Mouse (Mus musculus) thymus, postnatal 0 days (tissue): ENCODE measurements around the gene Chchd3. TPM values are rescaled to one million over a fixed set of nuclear protein-coding genes. Genes with fewer than 3 reads are reported as not detected.

Source experiments
- DNase-seq: peaks from one replicate; pipeline ENCODE4 v3.0.0-alpha.2; 2015; ENCODE audit warnings: low spot score
- polyA plus RNA-seq: library from polyadenylated mRNA; unstranded; fragments of >200 nt; fragmentation: Nextera tagmentation; extraction: Ambion mirVana; gene quantifications from 2 replicates; pipeline ENCODE4 v1.2.1, GENCODE M21; 2015

Chchd3 gene
- polyA plus RNA-seq, 1 experiment from 2014 or later = 208 TPM

DNA sequence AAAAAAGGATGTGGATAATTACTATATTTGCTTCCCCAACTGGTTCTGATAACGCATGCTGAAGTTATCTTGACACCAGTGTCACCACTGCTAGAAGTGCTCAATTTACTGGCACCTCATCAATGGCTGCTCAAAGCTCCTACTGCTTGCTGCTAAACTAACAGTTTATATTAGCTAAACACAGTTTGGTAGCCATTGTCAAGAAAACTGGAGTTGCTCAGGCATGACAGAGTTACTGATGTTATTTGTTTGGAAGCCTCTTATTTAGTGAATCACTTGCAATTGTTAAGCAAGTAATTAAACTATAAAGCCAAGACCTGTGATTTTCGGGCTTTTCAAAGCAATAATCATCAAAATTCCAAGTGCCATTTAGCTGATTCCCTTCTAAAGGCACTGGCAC lies 123.7 kb downstream of the Chchd3 start:
- DNase-seq = no peak

DNA sequence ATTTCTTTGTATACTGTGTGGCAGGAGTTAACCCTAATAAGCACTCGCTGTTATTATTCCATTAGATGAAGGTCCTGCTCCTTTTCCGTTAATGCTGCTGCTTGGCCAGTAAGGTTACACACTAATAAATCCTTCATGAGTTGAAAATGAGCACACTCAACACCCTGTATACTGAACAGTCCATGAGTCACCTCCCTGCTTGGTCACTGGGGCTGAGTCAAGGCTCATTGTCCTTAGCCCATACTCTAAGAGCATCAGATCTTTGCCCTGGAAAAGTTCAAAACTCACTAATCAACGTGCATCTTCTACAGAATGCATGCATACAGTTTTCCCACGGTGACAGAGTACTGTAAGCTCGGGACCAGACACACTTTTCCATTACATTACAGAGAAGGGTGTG lies 124.5 kb downstream of the Chchd3 start:
- no peak for DNase-seq

DNA sequence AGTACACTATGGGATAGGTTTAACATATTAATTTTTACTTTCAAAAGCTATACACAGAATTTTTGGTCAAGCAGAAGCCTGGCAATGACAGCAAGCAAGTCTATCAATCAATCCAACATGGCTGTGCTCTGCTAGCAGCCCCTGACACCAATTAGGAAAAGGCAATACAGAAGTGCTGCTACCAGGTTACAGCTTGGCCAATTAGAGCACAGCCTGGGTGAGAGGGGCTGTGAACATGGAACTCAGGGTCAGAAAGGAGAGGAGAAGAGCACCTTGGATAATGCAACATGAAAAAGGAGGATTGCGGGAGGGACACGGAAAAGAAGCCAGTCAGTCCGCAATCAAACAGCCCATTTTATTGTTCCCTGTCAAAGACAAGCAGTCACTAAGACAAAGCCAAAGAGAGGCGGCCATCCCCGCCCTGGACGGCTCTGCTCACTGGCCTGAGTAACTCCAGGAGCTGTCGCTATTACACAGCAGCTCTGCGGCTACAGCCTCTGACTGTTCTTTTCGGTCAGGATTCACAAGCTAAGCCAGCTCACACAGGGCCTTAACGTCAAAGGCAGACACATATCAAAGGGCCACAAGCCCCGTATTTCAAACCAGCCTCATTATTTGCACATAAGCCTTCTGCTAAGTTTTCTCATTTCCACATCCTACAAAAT lies 128.8 kb downstream of the Chchd3 start:
- DNase-seq = no peak

DNA sequence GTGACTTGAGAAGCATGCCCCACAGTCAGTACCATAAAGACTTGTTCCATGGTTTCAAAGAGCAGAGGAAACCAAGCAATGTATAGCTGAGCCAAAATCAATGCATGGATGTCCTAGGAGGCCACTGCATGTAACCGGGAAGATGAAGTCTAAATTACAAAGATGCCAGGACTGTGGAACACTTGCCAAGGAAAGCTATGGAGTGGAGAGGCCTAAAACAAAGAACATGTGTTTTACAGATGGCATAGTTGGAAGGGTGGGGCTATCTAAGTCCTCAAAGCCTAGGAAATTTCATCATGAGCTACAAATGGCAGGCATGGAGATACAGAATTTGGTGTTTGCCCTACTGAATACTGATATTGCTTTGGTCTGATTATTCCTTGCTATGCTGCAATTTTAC lies 137.7 kb downstream of the Chchd3 start:
- DNase-seq = no peak

DNA sequence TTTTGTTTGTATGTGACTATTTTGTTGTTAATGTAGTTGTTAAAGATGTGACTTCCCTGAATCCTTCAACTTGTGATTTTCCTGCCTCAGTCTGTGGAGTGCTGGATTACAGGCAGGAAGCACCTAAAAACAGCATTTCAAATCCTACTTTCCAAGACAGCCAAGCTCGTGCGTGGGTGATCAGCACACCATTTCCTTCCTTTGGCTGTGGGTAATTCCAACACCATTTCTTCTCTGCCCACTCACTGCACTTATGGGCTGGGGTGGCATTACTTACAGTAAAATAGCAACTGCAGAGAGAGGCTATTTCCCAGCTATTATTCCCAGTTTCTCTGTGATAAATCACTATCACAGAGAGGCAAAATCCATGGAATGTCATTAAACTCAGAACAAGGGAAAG lies 140.0 kb downstream of the Chchd3 start:
- no peak for DNase-seq

DNA sequence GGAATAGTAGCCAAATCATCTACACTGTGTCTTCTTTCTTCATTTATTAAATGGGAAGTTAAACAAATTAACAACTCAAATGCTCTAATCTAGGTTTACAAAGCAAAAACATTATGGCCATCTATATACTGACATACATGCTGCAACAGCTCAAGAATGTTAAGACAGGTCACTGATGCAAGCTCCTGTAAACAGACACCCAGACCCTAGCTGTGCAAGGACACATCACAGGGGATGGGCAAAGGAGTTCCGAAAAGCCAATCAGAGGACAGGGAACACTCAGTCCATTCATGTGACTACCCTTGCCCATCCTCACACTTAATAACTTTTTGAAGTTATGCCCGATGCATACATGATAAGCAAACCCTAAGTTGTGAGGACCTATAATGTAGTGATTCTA lies 149.4 kb downstream of the Chchd3 start:
- DNase-seq = no peak

DNA sequence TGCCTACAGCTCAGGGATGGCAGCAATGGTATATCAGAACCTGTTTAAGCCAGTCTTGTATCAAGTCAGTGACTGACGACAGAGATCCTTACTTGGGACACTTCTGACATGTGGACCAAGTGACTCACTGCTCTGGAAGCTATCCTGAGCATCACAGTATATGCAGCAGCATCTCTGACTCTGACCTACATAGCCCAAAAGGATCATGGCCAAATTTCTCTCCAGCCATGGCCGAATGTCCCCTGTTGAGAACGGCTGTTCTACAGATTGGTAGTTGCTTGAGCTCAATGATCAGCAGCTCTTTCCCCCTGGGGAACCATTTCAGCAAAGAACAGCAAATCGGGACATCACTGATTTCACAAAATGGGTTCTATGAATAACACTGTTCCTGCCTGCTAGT lies 161.0 kb downstream of the Chchd3 start:
- DNase-seq = no peak

DNA sequence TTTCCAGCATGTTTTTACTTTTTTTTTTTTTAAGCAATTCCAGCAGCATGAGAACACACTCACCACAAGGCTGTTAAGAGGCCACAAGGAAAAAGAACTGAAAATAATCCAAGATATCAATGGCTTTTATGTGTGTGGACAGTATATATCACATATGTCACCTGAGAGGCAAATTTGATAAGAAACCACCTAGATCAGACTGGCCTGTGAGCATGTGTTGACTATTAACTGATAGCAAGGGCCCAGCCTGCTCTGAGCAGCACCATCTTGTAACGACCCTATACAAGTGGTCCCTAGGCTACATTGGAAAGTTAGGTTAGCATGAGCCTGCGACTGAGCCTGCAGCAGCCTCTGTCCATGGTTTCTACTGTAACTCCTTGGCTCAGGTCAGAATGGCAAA lies 166.0 kb downstream of the Chchd3 start:
- no peak for DNase-seq

DNA sequence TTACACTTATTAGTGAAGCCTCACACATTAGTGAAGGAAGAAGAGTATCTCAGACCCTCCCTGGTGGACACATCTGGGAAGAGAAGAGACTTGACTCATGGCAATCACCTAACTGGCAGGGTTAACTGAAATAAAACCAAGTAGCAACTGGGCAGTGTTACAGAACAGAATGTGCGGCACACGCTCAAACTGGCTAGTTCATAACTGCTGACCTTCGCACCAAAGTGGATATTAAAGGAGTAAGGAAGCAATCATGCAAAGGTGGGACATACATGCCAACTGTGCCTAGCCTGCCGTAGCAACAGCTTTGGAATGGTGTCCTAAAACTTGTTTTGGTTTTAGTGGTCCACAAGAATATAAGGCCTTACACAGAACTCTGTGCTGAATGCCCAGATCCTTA lies 169.3 kb downstream of the Chchd3 start:
- no peak for DNase-seq

DNA sequence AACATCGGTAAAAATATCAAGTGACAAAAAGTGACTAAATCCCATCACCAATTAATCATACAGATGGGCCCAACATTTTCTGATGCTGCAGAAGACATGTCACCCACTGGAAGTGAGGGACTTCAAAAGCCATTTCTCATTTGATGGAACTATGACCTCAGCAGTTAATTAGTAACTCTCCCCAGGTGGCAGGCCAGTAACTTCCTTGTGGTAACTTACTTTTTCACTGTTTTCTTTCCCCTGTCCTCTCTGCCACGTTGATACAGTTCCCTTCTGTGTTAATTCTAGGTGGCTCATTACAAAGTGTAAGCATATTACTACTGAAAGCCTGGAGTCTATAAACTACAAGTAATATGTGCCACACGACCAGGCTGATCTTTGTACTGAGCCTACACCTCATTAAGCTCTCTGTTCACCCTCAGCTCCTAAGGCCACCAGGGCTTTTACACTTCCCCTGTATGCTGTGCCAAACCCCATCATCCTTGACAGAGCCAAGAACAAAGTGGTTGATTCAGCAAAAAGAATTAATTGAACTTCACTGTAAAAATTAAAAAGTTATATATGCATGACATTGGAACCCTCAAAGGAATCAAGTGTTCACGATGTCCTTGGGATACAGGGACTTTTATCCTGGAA lies 171.0 kb downstream of the Chchd3 start:
- DNase-seq = no peak

DNA sequence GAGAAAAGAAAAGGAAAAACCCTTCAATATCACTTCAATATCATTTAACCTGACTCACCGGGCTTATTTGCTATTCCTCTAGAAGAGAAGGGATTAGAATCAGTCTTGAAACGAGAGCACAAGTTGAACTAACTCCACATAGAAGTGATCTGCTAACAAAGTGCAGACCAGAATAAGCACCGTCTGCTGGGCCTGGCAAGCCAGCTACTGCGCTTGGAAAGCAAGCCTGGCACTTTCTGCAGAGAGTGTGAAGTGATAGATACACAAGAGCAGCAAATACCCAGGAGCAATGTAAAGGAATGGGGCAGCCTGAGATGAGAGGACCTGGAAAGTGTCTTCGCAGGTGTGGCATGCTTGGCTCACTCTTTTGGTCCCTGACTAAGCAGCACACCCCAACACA lies 181.5 kb downstream of the Chchd3 start:
- DNase-seq = no peak

DNA sequence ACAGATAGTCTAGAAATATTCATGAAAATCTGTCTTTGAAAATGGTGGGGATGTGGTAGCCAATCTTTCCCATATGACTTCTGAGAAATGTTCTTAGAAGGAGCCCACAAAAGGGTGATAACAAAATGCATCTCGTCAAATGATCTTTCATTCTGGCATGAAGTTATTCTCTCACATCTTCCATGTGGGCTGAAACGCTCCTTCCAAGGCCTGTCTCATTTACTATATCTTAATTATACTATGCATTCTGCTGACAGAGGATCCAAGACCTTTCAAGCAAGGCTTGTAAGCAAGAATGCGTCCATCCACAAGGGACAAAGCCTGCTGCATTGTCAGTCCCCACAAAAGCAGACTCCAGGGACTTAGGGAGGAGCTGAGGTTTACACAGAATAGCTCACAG lies 185.9 kb downstream of the Chchd3 start:
- DNase-seq = no peak

DNA sequence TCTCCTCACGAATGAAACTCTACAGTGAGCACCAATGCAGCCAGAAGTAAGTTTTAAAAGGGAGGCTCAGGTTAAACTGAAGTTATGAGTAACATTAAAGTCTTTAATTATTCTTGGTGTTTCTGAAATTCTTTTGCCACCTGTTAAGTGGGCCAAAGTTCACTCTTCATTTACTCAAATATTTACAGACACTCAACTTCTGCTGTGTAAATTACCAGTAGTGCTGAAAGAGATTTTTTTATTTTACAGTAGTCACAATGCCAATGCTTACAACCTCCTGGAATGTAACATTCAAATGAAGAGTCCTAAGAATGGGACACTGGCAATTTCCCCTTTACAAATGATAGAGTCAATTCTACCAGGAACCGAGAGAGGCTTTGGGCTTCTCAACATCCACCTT lies 187.3 kb downstream of the Chchd3 start:
- no peak for DNase-seq

DNA sequence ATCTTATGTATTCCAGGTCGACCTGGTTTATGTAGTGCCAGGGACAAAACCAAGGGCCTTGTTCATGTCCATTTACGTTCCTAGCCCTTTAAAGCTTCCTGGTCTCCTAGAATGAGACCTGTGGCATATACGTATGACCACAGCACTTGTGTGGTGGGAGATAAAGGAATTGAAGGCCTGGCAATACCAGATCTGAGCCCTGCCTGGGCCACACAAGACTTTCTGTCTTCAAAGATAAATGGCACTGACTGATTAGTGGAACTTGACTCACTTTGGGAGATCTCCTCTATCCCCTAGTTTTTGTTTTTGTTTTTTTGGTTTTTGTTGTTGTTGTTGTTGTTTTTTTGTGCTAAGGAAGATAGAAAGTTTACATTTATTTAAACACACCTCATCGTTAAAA lies 209.1 kb downstream of the Chchd3 start:
- no peak for DNase-seq

DNA sequence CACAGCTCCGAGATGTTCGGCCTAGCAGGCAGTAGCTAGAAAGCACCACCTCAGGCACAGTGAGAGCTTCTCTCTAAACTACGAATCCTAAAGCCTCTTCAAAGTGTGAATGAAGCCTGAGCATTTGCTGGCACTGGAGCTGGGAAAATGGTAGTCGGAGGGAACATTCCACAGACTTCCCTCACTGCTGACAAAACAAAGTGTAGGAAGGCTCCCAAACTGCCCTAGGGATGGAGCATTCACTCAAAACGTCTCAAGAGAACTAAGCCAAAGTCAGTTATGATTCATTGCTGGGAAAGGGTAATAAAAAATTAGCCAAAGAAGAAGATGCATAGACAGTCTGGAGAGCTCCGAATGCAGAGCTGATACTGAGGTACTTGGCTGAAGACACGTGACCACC lies 211.1 kb downstream of the Chchd3 start:
- DNase-seq = no peak

DNA sequence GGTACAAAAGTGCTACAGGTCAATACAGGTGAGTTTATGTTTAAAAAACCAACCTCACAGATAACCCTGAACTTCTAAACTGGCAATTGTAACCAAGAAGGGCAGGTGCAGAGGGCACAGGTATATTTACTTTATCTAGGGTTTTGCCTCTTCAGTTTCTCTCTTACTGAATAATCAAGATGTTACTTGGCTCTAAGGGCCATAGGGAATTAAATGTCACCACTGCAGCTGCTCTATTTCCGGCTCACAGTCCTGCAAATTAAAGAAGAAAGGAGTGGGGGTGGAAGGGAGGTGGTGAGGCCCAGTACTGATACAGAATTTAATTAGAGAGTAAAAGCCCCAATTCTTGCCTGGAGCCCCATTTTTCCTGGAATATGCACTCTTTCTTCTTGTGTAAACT lies 214.6 kb downstream of the Chchd3 start:
- DNase-seq = no peak

DNA sequence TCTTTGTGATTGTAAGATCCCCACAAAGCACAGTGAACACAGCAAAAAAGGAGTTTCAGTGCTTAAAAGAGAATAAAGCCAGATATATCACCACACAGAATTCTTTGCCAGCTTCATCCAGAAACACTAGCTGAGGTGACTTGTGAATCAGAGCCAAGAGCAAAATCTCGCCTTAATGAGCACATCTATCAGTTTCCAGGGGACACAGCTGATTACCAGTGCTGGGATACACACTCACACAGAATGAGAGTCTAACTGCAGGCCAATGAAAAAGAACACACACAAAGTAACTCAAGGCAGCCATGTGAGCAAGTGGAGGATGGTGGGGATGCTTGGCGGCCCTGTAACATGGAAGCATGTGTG lies 222.1 kb downstream of the Chchd3 start:
- DNase-seq = no peak

DNA sequence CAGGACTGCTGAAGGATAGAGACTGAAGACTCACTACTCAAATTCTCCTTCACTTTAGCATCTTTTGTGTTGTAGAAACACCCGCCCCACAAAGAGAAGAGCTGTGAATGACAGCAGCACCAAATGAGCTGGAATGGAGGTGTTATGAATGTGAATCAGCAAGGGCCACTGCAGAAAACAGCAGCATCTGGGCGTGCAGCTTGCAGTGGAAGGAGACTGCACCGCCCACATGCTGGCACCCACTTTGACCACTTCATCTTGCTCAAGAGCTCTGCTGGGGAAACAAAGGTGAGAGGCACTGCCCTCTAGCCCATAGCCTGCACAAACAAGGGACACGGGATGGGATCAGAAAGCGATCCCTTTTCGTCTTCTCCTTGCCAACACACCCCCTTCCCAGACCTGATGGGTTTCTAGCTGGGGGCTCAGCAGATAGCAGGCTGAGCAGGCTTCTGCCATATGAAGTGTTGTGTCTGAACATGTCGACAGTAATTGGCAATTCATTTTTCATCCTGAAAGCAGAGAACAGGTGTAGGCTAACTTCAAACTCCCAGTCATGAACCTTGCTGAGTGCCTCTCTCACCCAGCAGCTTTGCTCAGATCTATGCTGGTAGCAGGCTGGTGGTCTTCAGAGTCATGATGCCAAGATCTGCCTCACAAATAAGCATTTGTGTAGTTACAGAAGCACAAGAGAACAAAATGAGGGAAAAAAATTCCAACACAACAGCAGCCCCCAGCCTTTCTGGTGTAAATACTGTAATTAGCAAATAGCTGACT lies 222.7 kb downstream of the Chchd3 start:
- DNase-seq = no peak

DNA sequence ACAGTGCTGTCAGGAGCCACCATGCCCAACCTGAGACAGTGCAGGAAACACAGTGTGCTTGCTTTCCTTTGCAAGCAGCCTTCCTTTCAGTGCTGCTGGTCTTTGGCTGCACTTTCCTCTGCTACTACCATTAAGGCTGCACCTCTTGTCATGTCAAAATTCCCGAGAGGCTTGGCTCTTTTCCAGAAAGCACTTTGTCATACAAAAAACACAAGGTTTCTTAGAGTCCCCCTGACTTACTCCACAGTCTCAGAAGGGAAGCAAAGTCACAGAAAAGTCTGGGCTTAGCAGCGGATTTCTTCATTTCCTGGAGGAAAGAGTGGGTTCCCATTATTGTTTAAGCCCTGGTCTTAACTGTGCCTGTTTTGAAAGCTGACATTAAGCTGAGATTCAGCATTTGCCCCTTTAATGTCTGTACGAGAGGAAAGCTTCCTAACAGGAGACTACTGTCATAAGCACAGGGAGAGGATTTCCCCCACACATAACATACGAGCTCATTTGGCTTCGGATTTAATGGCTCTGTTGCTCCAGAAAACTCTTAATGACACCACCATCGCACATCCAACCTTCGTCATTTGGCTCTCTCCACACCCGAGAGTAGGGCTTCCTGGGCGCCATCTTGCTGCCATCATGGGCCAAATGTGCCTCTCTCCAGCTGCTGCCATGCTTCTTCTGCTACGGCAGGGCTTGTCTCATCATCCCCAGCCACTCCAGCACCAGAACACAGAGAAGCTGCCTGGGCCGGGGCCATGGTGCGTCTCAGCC lies 236.0 kb downstream of the Chchd3 start:
- DNase-seq = no peak

DNA sequence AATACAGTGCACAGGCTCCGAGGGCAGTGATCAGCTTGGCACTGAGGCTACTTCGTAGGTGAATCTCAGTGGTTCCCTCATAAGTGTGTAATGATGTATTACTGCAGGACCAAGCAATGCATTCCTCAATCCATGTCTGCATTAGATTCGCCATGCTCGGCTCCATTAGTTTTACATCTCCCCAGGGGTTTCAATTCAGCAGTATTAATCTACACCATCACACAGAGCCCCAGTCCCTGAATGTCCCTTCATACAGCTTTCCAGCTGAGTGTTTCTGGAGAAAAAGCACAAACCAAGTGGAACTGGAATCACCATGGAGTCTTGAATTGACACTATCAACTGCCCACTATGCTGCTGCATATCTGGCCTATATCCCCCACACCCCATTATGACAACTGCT lies 241.1 kb downstream of the Chchd3 start:
- no peak for DNase-seq

DNA sequence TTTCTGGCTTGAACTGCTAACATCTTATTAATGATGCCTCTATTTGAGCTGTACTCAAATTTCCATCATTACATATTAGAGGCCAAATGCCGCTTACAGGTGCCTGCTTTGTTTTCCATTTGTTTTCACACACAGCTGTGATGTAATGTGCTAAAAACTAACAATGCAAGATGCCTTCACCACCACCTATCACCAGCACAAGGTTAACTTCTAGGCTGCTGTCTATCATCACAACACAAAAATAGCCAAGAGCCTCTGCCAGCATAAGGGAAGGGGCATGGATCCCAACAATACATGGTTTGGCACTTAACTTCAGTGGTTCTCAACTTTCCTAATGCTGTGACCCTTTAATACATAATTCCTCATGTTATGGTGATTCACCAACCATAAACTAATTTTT lies 251.3 kb downstream of the Chchd3 start:
- no peak for DNase-seq

DNA sequence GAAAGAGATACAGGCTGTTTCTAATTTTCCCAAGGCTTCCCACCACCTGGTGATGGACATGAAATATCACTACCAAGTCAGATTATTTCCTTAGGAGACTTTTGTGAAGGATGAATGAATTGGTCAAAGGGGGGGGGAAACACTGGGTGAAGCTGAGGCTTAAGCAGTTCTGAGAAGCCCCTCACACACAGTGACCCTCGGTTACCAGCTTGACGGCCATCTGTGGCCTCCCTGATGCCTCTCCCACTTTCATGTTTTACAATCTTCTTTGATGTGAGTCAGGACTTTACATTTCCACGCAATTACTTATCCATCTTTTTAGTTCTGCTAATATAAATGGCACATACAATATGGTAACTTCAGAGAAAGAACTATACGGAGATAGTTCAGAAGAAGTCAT lies 252.3 kb downstream of the Chchd3 start:
- DNase-seq = no peak
